Mouse (Mus musculus) spleen, adult 18-20 months (tissue): ENCODE results near the gene Gm14851.
"Not testable (repeated sequence)": the region's sequence is repeated elsewhere in the genome, so short reads cannot be mapped to it uniquely, and the experiment has no call there.

ENCODE experiments used
- DNase-seq, 2 experiments: peaks; one replicate each; pipeline ENCODE4 v3.0.0; 2022; ENCODE audit warnings: mixed read lengths in 2 of 2

The Gm14851 gene

DNA sequence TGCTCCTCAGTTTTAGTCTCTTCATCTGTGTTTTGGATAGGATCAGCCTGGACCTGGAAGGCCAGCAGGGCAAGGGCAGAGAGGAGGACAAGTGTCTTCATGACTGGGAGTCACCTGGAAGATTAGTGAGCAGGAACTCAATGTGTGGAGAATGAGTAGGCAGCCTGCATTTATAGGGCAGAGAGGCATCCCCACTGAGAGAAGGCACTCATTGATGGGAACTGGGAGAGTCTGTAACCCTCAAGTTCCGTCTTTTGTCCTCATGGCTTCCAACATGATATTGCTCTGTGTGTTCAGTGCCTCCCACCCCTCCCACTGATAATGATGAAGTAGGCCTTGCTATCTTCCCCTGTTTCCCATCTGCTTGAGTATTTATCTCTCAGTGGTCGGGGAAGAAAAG is at the start of gene Gm14851:
Gene Gm14851, minus strand, starts transcription at position 101 of the 400 bp plus-strand sequence.
- DNase-seq: not testable (repeated sequence)

DNA sequence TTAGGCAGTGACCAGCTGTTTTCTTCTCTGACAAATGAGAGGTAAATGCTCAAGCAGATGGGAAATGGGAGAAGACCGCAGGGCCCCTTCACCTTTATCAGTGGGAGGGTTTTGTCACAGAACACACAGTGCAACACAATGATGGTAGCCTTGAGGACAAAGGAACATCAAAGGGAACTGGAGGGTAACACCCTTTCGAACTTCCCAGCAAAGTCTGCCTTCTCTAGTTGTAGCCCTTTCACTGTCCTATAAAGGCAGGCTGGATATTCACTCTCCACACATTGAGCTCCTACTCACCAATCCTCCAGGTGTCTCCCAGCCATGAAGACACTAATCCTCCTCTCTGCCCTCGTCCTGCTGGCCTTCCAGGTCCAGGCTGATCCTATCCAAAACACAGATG is 38.5 kb upstream of the Gm14851 start, which contains the start of gene Defa30:
Gene Defa30, plus strand, starts transcription at position 301 of the 400 bp plus-strand sequence.
- DNase-seq: not testable (repeated sequence)

DNA sequence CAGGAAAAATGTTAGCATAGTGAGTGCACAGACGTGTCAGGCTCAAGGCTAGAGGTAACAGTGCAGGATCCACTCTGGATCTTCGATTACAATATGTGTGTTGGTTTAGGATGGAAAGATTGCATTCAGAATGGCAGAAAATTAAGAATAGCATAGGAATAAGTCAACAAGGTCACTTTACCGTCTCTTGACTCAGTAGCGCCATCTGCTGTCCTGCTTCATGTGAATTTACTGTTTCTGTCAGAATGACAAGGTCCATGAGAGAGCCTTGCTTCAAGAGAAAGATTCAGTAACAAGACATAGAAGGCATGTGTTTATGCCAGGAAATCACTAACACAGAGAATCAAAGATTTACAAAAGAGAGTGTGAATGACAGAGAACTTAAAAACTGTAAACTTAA is 2.7 kb downstream of the Gm14851 start:
- DNase-seq: no peak

DNA sequence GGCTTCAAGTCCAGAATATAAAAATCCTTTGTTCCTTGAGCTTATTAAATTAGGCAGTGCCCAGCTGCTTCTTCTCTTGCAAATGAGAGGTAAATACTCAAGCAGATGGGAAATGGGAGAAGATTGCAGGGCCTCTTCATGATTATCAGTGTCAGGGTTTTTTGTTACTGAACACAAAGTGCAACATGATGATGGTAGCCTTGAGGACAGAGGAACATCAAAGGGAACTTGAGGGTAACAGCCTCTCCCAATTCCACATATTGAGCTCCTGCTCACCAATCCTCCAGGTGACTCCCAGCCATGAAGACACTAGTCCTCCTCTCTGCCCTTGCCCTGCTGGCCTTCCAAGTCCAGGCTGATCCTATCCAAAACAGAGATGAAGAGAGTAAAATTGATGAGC is 11.7 kb downstream of the Gm14851 start, which contains the start of gene Defa25:
Gene Defa25, plus strand, starts transcription at position 301 of the 400 bp plus-strand sequence.
- DNase-seq: not testable (repeated sequence)

DNA sequence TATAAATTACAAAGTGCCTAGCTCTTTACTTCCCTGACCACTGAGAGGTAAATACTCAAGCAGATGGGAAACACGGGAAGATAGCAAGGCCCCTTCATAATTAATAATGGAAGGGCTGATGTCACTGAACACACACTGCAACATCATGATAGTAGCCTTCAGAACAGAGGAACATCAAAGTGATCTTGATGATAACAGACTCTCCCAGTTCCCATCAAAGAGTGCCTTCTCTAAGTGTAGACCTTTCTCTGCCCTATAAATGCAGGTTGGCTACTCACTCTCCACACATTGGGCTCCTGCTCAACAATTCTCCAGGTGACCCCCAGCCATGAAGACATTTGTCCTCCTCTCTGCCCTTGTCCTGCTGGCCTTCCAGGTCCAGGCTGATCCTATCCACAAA is 31.1 kb downstream of the Gm14851 start, which contains the start of gene Defa35:
Gene Defa35, plus strand, starts transcription at position 301 of the 400 bp plus-strand sequence.
- DNase-seq: not testable (repeated sequence)

DNA sequence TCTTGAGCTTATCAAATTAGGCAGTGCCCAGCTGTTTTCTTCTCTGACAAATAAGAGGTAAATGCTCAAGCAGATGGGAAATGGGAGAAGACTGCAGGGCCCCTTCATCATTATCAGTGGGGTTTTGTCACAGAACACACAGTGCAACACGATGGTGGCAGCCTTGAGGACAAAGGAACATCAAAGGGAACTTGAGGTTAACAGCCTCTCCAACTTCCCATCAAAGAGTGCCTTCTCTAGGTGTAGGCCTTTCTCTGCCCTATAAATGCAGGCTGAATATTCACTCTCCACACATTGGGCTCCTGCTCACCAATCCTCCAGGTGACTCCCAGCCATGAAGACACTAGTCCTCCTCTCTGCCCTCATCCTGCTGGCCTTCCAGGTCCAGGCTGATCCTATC is 41.1 kb downstream of the Gm14851 start, which contains the start of gene Defa23:
Gene Defa23, plus strand, starts transcription at position 301 of the 400 bp plus-strand sequence.
- DNase-seq: not testable (repeated sequence)
